21 mouse cellular contexts compared by ENCODE assay signal in the genomic region with DNA sequence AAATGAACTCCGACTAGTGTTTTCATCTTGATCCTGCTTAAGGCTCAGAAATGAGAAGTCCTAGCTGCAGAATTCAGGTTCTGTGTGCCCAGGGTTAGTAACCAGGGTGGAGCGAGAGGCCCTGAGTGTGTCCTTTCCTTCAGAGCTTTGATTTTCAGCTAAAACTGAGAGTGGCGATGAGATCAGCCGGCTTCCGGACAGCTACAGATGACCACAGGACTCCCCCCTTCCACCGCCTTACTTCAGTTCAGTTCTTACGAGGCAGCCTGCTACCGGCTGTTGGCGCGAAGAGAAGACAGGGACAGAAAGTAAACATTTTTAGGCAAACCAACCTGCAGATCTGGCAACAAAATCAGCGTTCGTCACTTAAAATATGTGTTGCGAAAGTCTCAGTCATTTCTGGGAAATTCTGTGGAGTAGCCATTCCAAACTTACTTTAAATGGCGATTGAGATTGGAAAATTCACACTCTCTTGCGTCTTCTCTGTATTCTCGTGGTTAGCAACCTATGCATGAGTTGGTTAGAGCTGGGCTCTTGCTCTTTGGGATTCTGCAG. TPM values are rescaled to one million over a fixed set of nuclear protein-coding genes. Genes with fewer than 3 reads are reported as not detected.
A peak's percentile ranks its signal among the peaks of the same experiment; 100 is the strongest.
DNase-seq lines count a peak whose midpoint lies in the region; ATAC-seq and TF ChIP-seq lines count a peak whose summit lies in the region.
"Had no signal": no experiment of that assay in that cellular context is flagged by ENCODE, and none has a peak within 500 bp of the region (broad histone marks: within the 10 kb centered on the region; RNA-seq: fewer than 3 reads in every experiment).

No protein-coding gene starts in this region.

- H3K4me3 ChIP-seq in heart, adult 2 months = no peak overlapping the region
- no peak overlapping the region for H3K4me3 ChIP-seq in heart, embryonic 10.5 days
- no peak overlapping the region for H3K4me3 ChIP-seq in lung, embryonic 14.5 days (ENCODE audit: low read depth, low read length)
- H3K4me3 ChIP-seq in CH12.LX (replicated peaks in 1 of 3; ENCODE audit: low read depth in 2 of 3, low read length in 2 of 3, poor library complexity in 1 of 3) = no peak overlapping the region
- H3K4me3 ChIP-seq: embryonic facial prominence, embryonic 13.5 days; forebrain, embryonic 10.5 days; forebrain, embryonic 15.5 days; kidney, embryonic 15.5 days; liver, embryonic 15.5 days had no signal

- H3K27ac ChIP-seq in heart, adult 2 months = peak overlapping the region; percentile 21; the same call in 1 of the 2 replicates
- no peak overlapping the region for H3K27ac ChIP-seq in heart, embryonic 10.5 days
- H3K27ac ChIP-seq in lung, embryonic 14.5 days (ENCODE audit: low read depth) = no peak overlapping the region
- peak overlapping the region; percentile 24; the same call in 1 of the 2 replicates for H3K27ac ChIP-seq in CH12.LX (ENCODE audit: insufficient read depth, low read depth)
- H3K27ac ChIP-seq: embryonic facial prominence, embryonic 13.5 days; forebrain, embryonic 10.5 days; forebrain, embryonic 15.5 days; hindbrain, postnatal 0 days; kidney, embryonic 15.5 days; liver, embryonic 15.5 days had no signal

- no peak for TF ChIP-seq POLR2A in heart, adult 2 months (IDR thresholded peaks at IDR 0.05; ENCODE audit: insufficient read depth, low read depth, low read length)
- TF ChIP-seq POLR2A in CH12.LX (IDR thresholded peaks at IDR 0.05; ENCODE audit: low read depth, low read length) = peak; percentile 48

- TF ChIP-seq CTCF in heart, adult 2 months (IDR thresholded peaks at IDR 0.05) = no peak
- no peak for TF ChIP-seq CTCF in lung, embryonic 14.5 days (IDR thresholded peaks at IDR 0.05; ENCODE audit: low read depth)
- no peak for TF ChIP-seq CTCF in CH12.LX (conservative IDR thresholded peaks at IDR 0.05 in 1 of 2, IDR thresholded peaks at IDR 0.05 in 1 of 2; ENCODE audit: low read depth in 2 of 2, low read length in 2 of 2)

- no peaks in the 10 kb centered on the region for H3K9me3 ChIP-seq in heart, embryonic 10.5 days
- H3K9me3 ChIP-seq in lung, embryonic 14.5 days (ENCODE audit: low read depth, low read length) = no peaks in the 10 kb centered on the region
- H3K9me3 ChIP-seq in CH12.LX (replicated peaks; ENCODE audit: low read length) = no peaks in the 10 kb centered on the region
- H3K9me3 ChIP-seq: embryonic facial prominence, embryonic 13.5 days; forebrain, embryonic 10.5 days; forebrain, embryonic 15.5 days; kidney, embryonic 15.5 days; liver, embryonic 15.5 days had no signal

- ATAC-seq in lung, embryonic 14.5 days (ENCODE audit: insufficient read depth) = no peak
- ATAC-seq: forebrain, embryonic 15.5 days; hindbrain, postnatal 0 days; Patski had no signal

- TF ChIP-seq RAD21 in CH12.LX (IDR thresholded peaks at IDR 0.05; ENCODE audit: low read depth, low read length) = no peak

- no peaks in the 10 kb centered on the region for H3K36me3 ChIP-seq in heart, adult 2 months (ENCODE audit: control insufficient read depth, insufficient read depth, low read length)
- no peaks in the 10 kb centered on the region for H3K36me3 ChIP-seq in heart, embryonic 10.5 days
- no peaks in the 10 kb centered on the region for H3K36me3 ChIP-seq in lung, embryonic 14.5 days (ENCODE audit: insufficient read depth)
- H3K36me3 ChIP-seq in CH12.LX (replicated peaks in 1 of 2; ENCODE audit: control insufficient read depth in 1 of 2, insufficient read depth in 1 of 2, low read length in 1 of 2) = no peaks in the 10 kb centered on the region
- H3K36me3 ChIP-seq: embryonic facial prominence, embryonic 13.5 days; forebrain, embryonic 10.5 days; forebrain, embryonic 15.5 days; kidney, embryonic 15.5 days; liver, embryonic 15.5 days had no signal

- H3K27me3 ChIP-seq in heart, adult 2 months (ENCODE audit: control insufficient read depth, insufficient read depth, low read length) = no peaks in the 10 kb centered on the region
- no peaks in the 10 kb centered on the region for H3K27me3 ChIP-seq in heart, embryonic 10.5 days (ENCODE audit: insufficient read depth, poor library complexity, severe bottlenecking)
- H3K27me3 ChIP-seq in lung, embryonic 14.5 days (ENCODE audit: insufficient read depth, low read length) = no peaks in the 10 kb centered on the region
- H3K27me3 ChIP-seq in CH12.LX (replicated peaks) = no peaks in the 10 kb centered on the region
- H3K27me3 ChIP-seq: embryonic facial prominence, embryonic 13.5 days; forebrain, embryonic 15.5 days; kidney, embryonic 15.5 days; liver, embryonic 15.5 days; Patski had no signal

- WGBS in heart, adult 2 months = 85% methylated on average over 16 of the region's 16 CpGs
- WGBS in heart, embryonic 10.5 days = 87% methylated on average over 16 of the region's 16 CpGs
- WGBS in lung, embryonic 14.5 days = 55% methylated on average over 16 of the region's 16 CpGs

- no peak for TF ChIP-seq EP300 in heart, adult 2 months (IDR thresholded peaks at IDR 0.05; ENCODE audit: insufficient read depth, low read depth, low read length)
- TF ChIP-seq EP300 in CH12.LX (IDR thresholded peaks at IDR 0.05; ENCODE audit: low read length) = peak; percentile 58

- peaks cover 2% of the 10 kb centered on the region for H3K4me1 ChIP-seq in heart, adult 2 months (ENCODE audit: control insufficient read depth, insufficient read depth, low read length)
- no peaks in the 10 kb centered on the region for H3K4me1 ChIP-seq in heart, embryonic 10.5 days
- H3K4me1 ChIP-seq in lung, embryonic 14.5 days (ENCODE audit: insufficient read depth) = no peaks in the 10 kb centered on the region
- peaks cover 0 to 10% of the 10 kb centered on the region in 2 experiments; a peak in 2 of 4 replicates for H3K4me1 ChIP-seq in CH12.LX (ENCODE audit: control insufficient read depth in 1 of 2, insufficient read depth in 2 of 2)
- H3K4me1 ChIP-seq: embryonic facial prominence, embryonic 13.5 days; forebrain, embryonic 10.5 days; forebrain, embryonic 15.5 days had no signal

- DNase-seq in heart, adult 2 months = no peak
- no peak for DNase-seq in heart, embryonic 10.5 days (ENCODE audit: low spot score)
- peak; percentile 35 for DNase-seq in lung, embryonic 14.5 days
- no peak for DNase-seq in lung, postnatal 25 days (ENCODE audit: low spot score)
- DNase-seq in CH12.LX (ENCODE audit: extremely low read depth) = no peak
- DNase-seq in lung, postnatal 14 days = peak; percentile 17
- no peak for DNase-seq in kidney, postnatal 4 days
- DNase-seq: adrenal gland, postnatal 25 days; cerebellum, adult 18-20 months; gastrocnemius, postnatal 25 days; kidney, adult 18-20 months; kidney, postnatal 36 days; midbrain, embryonic 14.5 days; thymus, postnatal 25 days had no signal

- H3K9ac ChIP-seq in heart, adult 2 months (ENCODE audit: low read depth, low read length) = no peak overlapping the region
- H3K9ac ChIP-seq in lung, embryonic 14.5 days = no peak overlapping the region
- peak overlapping the region; percentile 68 for H3K9ac ChIP-seq in CH12.LX (ENCODE audit: insufficient read depth, low read depth)
- H3K9ac ChIP-seq: embryonic facial prominence, embryonic 13.5 days; forebrain, embryonic 15.5 days; kidney, embryonic 15.5 days; liver, embryonic 15.5 days had no signal

- intact Hi-C loops in heart, adult 2 months (cut with DNase I) = no loop called here

- dilution Hi-C loops in CH12.LX (cut with MboI; ENCODE audit: extremely low pct_ligation_motif_present, extremely low pct_unique_long_range_greater_than_20kb, low sequenced_read_pairs) = no loop called here

- no peak overlapping the region for H3K4me2 ChIP-seq in lung, embryonic 14.5 days
- H3K4me2 ChIP-seq in CH12.LX (ENCODE audit: insufficient read depth, low read depth, poor library complexity, severe bottlenecking) = peak overlapping the region; percentile 96
- H3K4me2 ChIP-seq: embryonic facial prominence, embryonic 13.5 days; forebrain, embryonic 15.5 days; kidney, embryonic 15.5 days; liver, embryonic 15.5 days had no signal

- no peaks in the 10 kb centered on the region for H3K79me2 ChIP-seq in heart, adult 2 months (replicated peaks; ENCODE audit: control insufficient read depth, insufficient read depth, low read length)
- H3K79me2 ChIP-seq in CH12.LX (replicated peaks; ENCODE audit: control insufficient read depth, extremely low read depth, insufficient read depth, poor library complexity, severe bottlenecking) = no peaks in the 10 kb centered on the region

- in situ Hi-C loops in CH12.LX (cut with MboI; ENCODE audit: low pct_ligation_motif_present, low pct_unique_long_range_greater_than_20kb, low sequenced_read_pairs) = loop anchor here (10.0 kb wide), 1 partner anchor 103 kb away; the partner anchor contains the start of gene Lpar6

TF ChIP-seq in CH12.LX, 34 proteins besides CTCF, POLR2A, EP300 and RAD21 (continues in another document):
- TF ChIP-seq MYC (IDR thresholded peaks at IDR 0.05; ENCODE audit: low read depth, low read length) (no peak), CHD1 (IDR thresholded peaks at IDR 0.05; ENCODE audit: low read depth, low read length) (no peak), POLR2AphosphoS2 (IDR thresholded peaks at IDR 0.05; ENCODE audit: low read depth, low read length) (no peak), USF2 (conservative IDR thresholded peaks at IDR 0.05; ENCODE audit: low read depth, low read length) (no peak), IRF4 (IDR thresholded peaks at IDR 0.05; ENCODE audit: low read depth, low read length) (peak; percentile 92), JUN (IDR thresholded peaks at IDR 0.05; ENCODE audit: insufficient read depth, low read depth, low read length) (peak; percentile 79), ZKSCAN1 (IDR thresholded peaks at IDR 0.05; ENCODE audit: borderline replicate concordance, low read depth, low read length) (no peak), BHLHE40 (IDR thresholded peaks at IDR 0.05; ENCODE audit: low read depth, low read length) (peak; percentile 52; the same call in 1 of the 2 replicates), SIN3A (IDR thresholded peaks at IDR 0.05; ENCODE audit: low read length) (no peak), MXI1 (IDR thresholded peaks at IDR 0.05; ENCODE audit: low read depth, low read length) (peak; percentile 4; the same call in 1 of the 2 replicates), KAT2A (IDR thresholded peaks at IDR 0.05; ENCODE audit: insufficient replicate concordance, low read length) (no peak), TBP (conservative IDR thresholded peaks at IDR 0.05; ENCODE audit: low read depth, low read length) (peak; percentile 52; the same call in 1 of the 2 replicates), RCOR1 (conservative IDR thresholded peaks at IDR 0.05; ENCODE audit: low read depth, low read length) (no peak), MEF2A (IDR thresholded peaks at IDR 0.05; ENCODE audit: borderline replicate concordance, low read depth, low read length) (peak; percentile 82)

RNA-seq across cellular contexts. Expression of gene Rcbtb2, which starts 9.1 kb away (rescaled TPM):
- 10 to 100 TPM; 20.8 to 20.9 TPM for total RNA-seq in heart, adult 2 months (2021)
- 16.9 and 25.7 TPM in 2 replicates for polyA plus RNA-seq in heart, adult 2 months (2012; rRNA removed)
- polyA plus RNA-seq in heart, embryonic 10.5 days (2016; fragmentation: Nextera tagmentation; extraction: Ambion mirVana) = 81.2 and 99.9 TPM in 2 replicates
- polyA plus RNA-seq in lung, embryonic 14.5 days (2014; fragmentation: Nextera tagmentation; extraction: Ambion mirVana) = 119 and 124 TPM in 2 replicates
- total RNA-seq in CH12.LX (2012; rRNA removed) (36.9 and 40.2 TPM in 2 replicates), CH12.LX (2014; rRNA removed) (47.6 and 49.0 TPM in 2 replicates)
- 31.7 and 34.1 TPM in 2 replicates for polyA plus RNA-seq in CH12.LX (2012; ENCODE audit: insufficient read length, low read depth)

Comparison
In these comparisons a context has a peak if more than half of its experiments do, and no peak if none do; other contexts are left out.
1. DNase-seq: peak in lung, embryonic 14.5 days (single experiment) and lung, postnatal 14 days (single experiment); none in heart, adult 2 months (0 of 2), heart, embryonic 10.5 days (single experiment), lung, postnatal 25 days (single experiment), CH12.LX (single experiment) and kidney, postnatal 4 days (0 of 2).
2. H3K27ac ChIP-seq: peak in heart, adult 2 months (single experiment) and CH12.LX (single experiment); none in heart, embryonic 10.5 days (single experiment) and lung, embryonic 14.5 days (single experiment).